Mouse (Mus musculus) E14TG2a.4 (cell line): ENCODE measurements around the gene Pcmt1.

ENCODE experiments used
- H3K27me3 ChIP-seq: 2 replicates; pipeline ENCODE4 v1.6.1; 2014; ENCODE audit warnings: low read length, control low read depth; ENCODE audit not compliant: insufficient read depth
- H3K36me3 ChIP-seq: 2 replicates; pipeline ENCODE4 v1.6.1; 2014; ENCODE audit warnings: low read length, control low read depth; ENCODE audit not compliant: insufficient read depth
- H3K4me1 ChIP-seq: replicated peaks from 2 replicates; pipeline ENCODE4 v1.6.1; 2014; ENCODE audit warnings: low read depth, low read length, control low read depth
- H3K4me3 ChIP-seq: replicated peaks from 2 replicates; pipeline ENCODE4 v1.5.1; 2014; ENCODE audit warnings: mild to moderate bottlenecking, low read length
- H3K9me3 ChIP-seq: 2 replicates; pipeline ENCODE4 v1.6.1; 2014; ENCODE audit warnings: low read length, control low read depth
- CTCF ChIP-seq: conservative IDR thresholded peaks from 2 replicates; pipeline ENCODE4 v1.5.1; 2014; ENCODE audit warnings: low read length
- NANOG ChIP-seq: IDR thresholded peaks from 2 replicates; pipeline ENCODE4 v1.6.1; 2014; ENCODE audit warnings: borderline replicate concordance, low read length, mixed read lengths
- POU5F1 ChIP-seq: IDR thresholded peaks from 2 replicates; pipeline ENCODE4 v1.6.1; 2014; ENCODE audit warnings: low read length, borderline replicate concordance

Pcmt1 gene

DNA sequence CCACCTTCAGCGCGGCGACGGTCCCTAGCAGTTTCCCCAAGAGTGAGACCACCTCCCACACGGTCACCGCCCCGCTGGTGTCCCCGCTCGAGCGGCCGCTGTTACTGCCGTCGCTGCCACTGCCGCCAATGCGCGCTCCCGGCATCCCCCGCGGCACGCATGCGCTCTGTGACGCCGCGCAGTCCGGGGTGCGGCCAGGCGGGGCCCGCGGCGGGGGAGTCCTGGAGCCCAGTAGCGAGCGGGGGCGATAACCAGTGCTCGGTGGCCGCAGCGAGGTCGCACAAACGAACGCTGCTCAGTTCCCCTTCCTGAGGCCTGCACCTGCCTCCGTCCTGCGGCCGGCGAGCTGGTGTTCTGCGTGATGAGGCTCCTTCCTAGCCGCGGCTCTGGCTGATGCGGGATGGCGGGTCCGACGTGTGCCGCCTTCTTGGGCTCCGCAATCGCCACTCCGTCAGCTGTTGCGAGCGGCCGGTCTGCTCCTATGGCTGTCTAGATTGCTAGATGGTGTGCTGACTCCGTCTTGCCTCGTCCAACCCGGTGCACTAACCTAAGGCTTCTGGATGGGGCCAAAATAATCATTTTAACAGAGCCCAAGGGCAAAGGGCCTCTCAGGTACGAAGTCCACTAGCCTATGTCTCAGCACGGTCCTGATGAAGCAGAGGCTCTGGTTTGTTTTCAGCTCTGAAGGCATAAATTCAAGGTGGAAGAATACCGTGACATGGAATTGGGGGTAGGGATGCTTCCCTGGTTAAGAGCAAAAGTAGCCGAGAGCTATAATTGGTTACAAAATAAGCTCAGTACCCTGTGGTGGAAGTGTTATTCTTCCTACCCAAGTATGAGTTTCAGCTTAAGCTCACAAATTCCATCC lies 17.5 kb downstream of the Pcmt1 start:
- Histone ChIP-seq H3K27me3 (no peaks in the 10 kb centered on the region), H3K36me3 (peaks cover 10% of the 10 kb centered on the region), H3K9me3 (no peaks in the 10 kb centered on the region), H3K4me1 (peaks cover 43% of the 10 kb centered on the region), H3K4me3 (peak overlapping the region; percentile 98)
- TF ChIP-seq NANOG (no peak), POU5F1 (no peak)

DNA sequence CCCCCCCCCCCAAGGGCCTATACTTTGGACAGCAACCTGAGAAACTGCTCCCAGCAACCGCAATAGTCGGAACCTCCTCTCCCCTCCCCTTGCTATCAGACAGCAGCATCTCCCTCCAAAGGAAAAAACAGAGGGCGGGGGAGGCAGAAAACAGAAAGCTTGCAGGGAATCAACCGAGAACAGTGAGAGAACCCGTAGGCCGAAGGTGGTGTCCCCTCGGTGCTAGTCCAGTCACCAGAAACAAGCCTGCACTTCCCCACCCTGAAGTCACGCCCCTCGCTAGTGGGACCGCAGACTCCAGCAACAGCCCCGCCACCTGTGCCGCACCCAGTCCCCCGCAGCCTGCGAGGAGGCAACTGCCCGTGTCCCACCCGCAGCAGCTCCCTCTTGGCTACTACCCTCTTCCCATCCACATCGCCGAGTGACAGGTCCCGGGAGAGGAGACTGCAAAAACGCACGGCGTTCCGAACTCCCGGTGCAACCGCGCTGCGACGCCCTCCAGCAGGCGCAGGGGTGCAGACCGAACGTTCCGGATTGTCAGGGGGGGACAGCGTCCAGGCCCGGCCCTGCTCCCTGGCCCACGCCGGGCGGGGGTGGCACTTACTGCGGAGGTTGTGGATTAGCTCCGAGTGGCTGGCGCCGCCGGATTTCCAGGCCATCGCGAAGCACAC lies 18.3 kb downstream of the Pcmt1 start:
- Histone ChIP-seq H3K27me3 (no peaks in the 10 kb centered on the region), H3K36me3 (peaks cover 9% of the 10 kb centered on the region), H3K4me1 (peaks cover 44% of the 10 kb centered on the region), H3K4me3 (peak overlapping the region; percentile 98), H3K9me3 (no peaks in the 10 kb centered on the region)
- no peak for TF ChIP-seq POU5F1

DNA sequence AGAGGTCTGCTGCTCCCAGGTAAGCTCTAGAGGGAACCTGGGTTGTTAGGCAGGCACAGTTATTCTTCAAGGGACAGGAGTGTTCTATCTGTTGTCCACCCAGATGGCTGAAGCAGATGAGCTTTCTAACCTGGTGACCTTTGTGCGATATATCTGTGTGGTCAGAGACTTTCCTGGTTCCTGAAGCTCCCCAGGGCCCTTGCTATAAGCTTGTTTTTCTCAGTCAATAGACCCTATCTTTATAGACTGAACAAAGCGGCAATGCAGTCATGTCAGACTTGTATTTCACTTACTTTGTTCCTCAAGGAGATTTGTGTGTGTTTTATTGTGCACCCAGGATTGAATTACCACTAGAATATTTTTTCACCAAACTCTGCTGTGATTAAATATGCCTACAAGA lies 29.9 kb downstream of the Pcmt1 start:
- TF ChIP-seq NANOG (no peak), CTCF (no peak), POU5F1 (no peak)
- H3K36me3 ChIP-seq: peaks cover 54% of the 10 kb centered on the region
- H3K4me3 ChIP-seq: no peak overlapping the region

DNA sequence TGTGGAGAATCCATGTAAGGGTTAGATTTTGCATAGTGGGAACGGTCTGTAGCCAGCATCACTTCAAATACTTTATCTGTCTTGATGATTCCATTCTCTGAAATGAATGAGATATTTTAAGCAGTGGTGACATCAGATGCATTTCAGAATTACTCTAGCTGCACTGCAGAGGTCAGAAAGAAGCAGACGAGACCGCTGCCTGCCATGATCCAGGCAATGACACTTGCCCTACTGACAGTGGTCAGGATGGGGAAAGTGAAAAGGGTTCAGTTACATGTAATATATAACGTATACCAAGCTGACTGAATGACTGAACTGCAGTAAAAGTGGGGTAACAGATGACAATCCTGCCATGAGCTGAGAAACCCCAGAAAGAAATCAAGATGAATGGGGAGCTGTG lies 31.9 kb downstream of the Pcmt1 start:
- H3K4me3 ChIP-seq: no peak overlapping the region
- TF ChIP-seq CTCF (no peak), POU5F1 (no peak), NANOG (no peak)
- no peaks in the 10 kb centered on the region for H3K9me3 ChIP-seq
- H3K4me1 ChIP-seq: peaks cover 38% of the 10 kb centered on the region
- no peaks in the 10 kb centered on the region for H3K27me3 ChIP-seq
- peaks cover 51% of the 10 kb centered on the region for H3K36me3 ChIP-seq

More for the DNA sequence above, 29.9 kb downstream of the Pcmt1 start:
- Histone ChIP-seq H3K27me3 (no peaks in the 10 kb centered on the region), H3K9me3 (no peaks in the 10 kb centered on the region), H3K4me1 (peaks cover 49% of the 10 kb centered on the region)

DNA sequence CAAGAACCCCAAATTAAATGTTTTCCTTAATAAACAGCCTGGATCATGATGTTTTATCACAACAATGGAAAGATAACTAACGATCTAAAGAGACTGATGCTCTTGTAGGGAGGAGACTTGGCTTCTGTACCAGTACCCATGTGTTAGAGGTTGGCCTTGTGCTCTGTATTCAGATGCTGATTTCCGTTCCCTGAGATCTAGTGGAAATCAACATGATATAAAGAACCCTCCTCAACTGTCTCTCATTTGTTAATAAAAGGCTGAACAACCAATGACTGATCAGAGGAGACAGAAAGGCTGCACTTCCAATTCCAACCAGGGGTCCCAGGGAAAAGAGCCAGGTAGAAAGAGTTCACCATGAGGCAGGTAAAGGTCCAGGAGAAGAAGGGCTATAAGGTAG lies 35.0 kb downstream of the Pcmt1 start:
- H3K9me3 ChIP-seq: no peaks in the 10 kb centered on the region
- peaks cover 33% of the 10 kb centered on the region for H3K4me1 ChIP-seq
- H3K27me3 ChIP-seq: no peaks in the 10 kb centered on the region
- H3K36me3 ChIP-seq: peaks cover 72% of the 10 kb centered on the region
- no peak overlapping the region for H3K4me3 ChIP-seq
- TF ChIP-seq CTCF (no peak), NANOG (peak; percentile 5; the same call in 1 of the 2 replicates), POU5F1 (no peak)

DNA sequence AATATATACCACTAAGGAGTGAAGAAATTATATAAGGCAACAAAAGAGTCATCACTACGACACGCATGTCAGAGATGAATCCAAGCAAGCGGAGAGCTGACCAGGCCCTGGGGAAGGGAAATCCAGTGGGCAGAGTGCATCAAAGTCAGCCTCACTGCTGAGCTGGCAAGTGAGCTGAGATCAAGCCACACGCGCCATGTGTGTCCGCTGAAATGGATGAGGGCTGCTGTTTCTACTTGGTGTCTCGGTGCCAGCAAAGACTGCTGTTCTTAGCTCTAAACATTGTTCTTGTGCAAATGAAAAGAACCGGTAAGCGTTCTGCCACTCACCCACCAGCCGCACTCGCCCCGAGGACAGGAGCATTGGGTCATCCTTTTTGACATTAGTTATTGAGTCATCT lies 40.6 kb downstream of the Pcmt1 start:
- H3K27me3 ChIP-seq: no peaks in the 10 kb centered on the region
- no peak overlapping the region for H3K4me3 ChIP-seq
- H3K9me3 ChIP-seq: no peaks in the 10 kb centered on the region
- TF ChIP-seq NANOG (no peak), POU5F1 (no peak), CTCF (no peak)
- H3K4me1 ChIP-seq: peaks cover 4% of the 10 kb centered on the region; the same call in 1 of the 2 replicates
- H3K36me3 ChIP-seq: peaks cover 81% of the 10 kb centered on the region

DNA sequence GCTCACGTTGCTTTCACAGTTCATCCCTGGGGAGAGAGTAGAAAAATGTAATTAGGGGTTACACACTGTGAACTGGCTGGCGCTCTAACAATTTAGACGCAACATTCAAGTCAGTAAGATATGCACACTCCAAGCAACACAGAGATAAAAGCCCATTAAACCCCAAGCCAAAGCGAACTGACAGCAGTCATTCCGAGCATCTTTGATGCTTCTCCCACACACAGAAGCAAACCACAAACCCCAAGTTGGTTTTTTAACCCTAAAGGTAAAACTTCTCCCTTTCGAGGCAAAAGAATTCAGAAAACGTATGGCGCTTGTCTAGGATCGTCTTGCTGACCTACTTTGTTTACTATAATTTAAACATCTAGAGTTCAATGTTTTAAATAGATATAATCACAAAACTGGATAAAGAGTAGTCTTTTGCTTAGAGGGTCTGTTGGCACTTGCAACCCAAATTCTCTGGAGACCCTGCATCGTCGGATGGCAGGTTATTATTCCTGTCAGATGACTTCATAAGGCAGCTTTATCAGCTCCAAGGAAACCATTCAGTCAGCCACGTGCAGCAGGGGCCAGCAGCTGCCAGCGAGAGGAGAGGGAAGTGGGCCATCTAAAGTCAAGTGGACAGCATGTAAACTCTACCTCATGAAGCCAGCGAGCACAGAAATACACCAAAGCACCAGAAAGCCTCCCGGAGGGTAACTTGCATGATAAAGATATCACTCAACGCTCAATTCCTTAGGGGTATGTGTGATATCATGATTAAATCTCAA lies 49.8 kb downstream of the Pcmt1 start:
- Histone ChIP-seq H3K4me1 (peaks cover 20% of the 10 kb centered on the region), H3K4me3 (no peak overlapping the region), H3K36me3 (peaks cover 59% of the 10 kb centered on the region), H3K9me3 (no peaks in the 10 kb centered on the region), H3K27me3 (no peaks in the 10 kb centered on the region)
- TF ChIP-seq CTCF: no peak
- no peak for TF ChIP-seq POU5F1
- TF ChIP-seq NANOG: no peak

DNA sequence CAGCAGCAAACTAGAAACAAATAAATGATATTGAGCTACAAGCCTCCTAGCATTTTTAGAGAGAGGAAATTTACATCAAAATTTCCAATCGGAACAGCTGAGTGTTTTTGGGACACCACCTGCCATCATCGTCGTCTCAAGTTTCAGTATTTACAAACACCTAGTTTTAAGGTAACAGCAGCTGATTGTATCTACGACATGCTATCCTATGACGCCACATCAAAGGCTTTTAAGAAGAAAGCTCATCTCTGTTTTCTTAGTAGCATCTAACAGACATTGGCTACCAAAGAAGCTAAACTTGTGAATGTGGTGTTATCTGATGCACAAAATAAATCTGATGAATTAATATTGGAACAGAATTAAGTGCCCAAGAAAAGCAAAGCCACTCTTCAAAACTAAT lies 50.6 kb downstream of the Pcmt1 start:
- Histone ChIP-seq H3K27me3 (no peaks in the 10 kb centered on the region), H3K9me3 (no peaks in the 10 kb centered on the region)
- TF ChIP-seq POU5F1 (no peak), NANOG (no peak), CTCF (no peak)

More for the DNA sequence above, 50.6 kb downstream of the Pcmt1 start:
- H3K4me1 ChIP-seq: peaks cover 20% of the 10 kb centered on the region
- no peak overlapping the region for H3K4me3 ChIP-seq
- H3K36me3 ChIP-seq: peaks cover 66% of the 10 kb centered on the region
